Mouse (Mus musculus) C3H10T1/2 (cell line): ENCODE measurements around the gene Hist1h4f. TPM values are rescaled to one million over a fixed set of nuclear protein-coding genes. Genes with fewer than 3 reads are reported as not detected.

ENCODE experiments used
- polyA plus RNA-seq, 2 experiments: library from polyadenylated mRNA; unstranded; fragments of >200 nt; fragmentation: generic; extraction: Trizol; gene quantifications; one replicate each; pipeline ENCODE4 v1.2.1; 2012; ENCODE audit warnings: missing spikeins in 2 of 2

Hist1h4f gene
- 10 to 100 TPM in 1 of 2 experiments, 1 to 10 TPM in 1; 6.4 to 30.1 TPM for polyA plus RNA-seq

GRCm38 (mm10) chr13:23551146-23551834 is at the start of gene Hist1h4f:
TSS of gene Hist1h4f (minus strand) at chr13:23551648.

GRCm38 (mm10) chr13:23581408-23582218 is 30.2 kb upstream of the Hist1h4f start, which contains the start of gene Hist1h4d:
TSS of gene Hist1h4d (plus strand) at chr13:23581598.

GRCm38 (mm10) chr13:23575271-23575851 is 23.9 kb upstream of the Hist1h4f start, which contains the start of gene Hist1h3d:
TSS of gene Hist1h3d (plus strand) at chr13:23575763.

GRCm38 (mm10) chr13:23573898-23574524 is 22.6 kb upstream of the Hist1h4f start, which contains the start of the genes Hist1h2bf and Hist1h2ad:
TSS of gene Hist1h2bf (minus strand) at chr13:23574196.
TSS of gene Hist1h2ad (plus strand) at chr13:23574381.

GRCm38 (mm10) chr13:23571022-23571503 is 19.6 kb upstream of the Hist1h4f start, which contains the start of the genes Hist1h2ae and Hist1h2bg:
TSS of gene Hist1h2ae (minus strand) at chr13:23571220.
TSS of gene Hist1h2bg (plus strand) at chr13:23571396.

GRCm38 (mm10) chr13:23561883-23562659 is 10.6 kb upstream of the Hist1h4f start, which contains the start of gene Hist1h3e:
TSS of gene Hist1h3e (minus strand) at chr13:23562369.

GRCm38 (mm10) chr13:23552962-23553361 is 1.5 kb upstream of the Hist1h4f start, which contains the start of gene Hist1h1d:
TSS of gene Hist1h1d (plus strand) at chr13:23553262.

GRCm38 (mm10) chr13:23543965-23544786 is 7.3 kb downstream of the Hist1h4f start, which contains the start of gene Hist1h3f:
TSS of gene Hist1h3f (plus strand) at chr13:23544052.

GRCm38 (mm10) chr13:23542999-23543607 is 8.3 kb downstream of the Hist1h4f start, which contains the start of gene Hist1h2bh:
TSS of gene Hist1h2bh (minus strand) at chr13:23543392.

DNA sequence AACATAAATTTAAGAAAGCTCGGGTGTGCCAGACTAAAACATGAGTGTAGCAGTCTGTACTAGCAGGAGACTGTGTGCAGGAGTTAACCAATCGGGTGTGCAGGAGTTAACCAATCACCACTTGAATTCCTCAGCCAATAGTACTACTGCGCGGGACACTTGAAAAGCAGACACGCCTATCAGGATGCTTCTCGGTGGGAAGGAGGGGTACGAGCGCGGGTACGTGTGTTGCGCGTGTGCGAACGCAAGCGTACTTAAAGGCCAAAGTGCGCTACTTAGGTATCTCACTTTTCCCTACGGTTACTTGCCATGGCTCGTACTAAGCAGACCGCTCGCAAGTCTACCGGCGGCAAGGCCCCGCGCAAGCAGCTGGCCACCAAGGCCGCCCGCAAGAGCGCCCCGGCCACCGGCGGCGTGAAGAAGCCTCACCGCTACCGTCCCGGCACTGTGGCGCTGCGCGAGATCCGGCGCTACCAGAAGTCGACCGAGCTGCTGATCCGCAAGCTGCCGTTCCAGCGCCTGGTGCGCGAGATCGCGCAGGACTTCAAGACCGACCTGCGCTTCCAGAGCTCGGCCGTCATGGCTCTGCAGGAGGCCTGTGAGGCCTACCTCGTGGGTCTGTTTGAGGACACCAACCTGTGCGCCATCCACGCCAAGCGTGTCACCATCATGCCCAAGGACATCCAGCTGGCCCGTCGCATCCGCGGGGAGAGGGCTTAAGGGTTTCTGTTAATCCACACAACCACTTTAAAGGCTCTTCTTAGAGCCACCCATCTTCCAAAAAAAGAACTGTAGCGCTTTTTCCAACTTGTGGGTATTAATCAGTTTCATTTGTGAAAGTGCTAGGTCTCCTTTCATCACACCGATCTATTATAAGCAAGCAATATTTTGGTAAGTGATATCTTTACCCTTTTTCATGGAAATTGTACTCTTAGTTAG is 16.0 kb downstream of the Hist1h4f start, which contains the start of gene Hist1h3g:
TSS of gene Hist1h3g (plus strand) at position 286 of the 939 bp plus-strand sequence.

DNA sequence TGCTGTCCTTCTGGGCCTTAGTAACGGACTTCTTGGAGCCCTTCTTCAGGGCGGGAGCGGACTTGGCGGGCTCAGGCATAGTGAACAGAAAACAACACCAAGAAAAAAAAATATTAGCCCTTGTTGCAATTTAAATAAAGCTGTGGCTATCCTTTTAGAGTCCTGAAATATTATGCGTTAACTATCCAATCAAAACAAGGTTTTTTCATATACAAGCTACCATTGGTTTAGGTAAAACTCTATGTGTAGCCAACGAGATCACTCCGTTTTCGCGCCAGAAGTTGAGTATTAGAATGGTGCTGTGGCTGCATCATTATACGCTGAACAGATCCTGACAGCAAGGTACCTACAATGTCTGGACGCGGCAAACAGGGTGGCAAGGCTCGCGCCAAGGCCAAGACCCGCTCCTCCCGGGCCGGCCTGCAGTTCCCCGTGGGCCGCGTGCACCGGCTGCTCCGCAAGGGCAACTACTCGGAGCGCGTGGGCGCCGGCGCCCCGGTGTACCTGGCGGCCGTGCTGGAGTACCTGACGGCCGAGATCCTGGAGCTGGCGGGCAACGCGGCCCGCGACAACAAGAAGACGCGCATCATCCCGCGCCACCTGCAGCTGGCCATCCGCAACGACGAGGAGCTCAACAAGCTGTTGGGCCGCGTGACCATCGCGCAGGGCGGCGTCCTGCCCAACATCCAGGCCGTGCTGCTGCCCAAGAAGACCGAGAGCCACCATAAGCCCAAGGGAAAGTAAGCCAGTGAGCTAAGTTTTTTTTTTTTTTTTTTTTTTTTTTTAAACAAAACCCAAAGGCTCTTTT is 17.7 kb downstream of the Hist1h4f start, which contains the start of gene Hist1h2af:
TSS of gene Hist1h2af (plus strand) at position 347 of the 808 bp plus-strand sequence.

DNA sequence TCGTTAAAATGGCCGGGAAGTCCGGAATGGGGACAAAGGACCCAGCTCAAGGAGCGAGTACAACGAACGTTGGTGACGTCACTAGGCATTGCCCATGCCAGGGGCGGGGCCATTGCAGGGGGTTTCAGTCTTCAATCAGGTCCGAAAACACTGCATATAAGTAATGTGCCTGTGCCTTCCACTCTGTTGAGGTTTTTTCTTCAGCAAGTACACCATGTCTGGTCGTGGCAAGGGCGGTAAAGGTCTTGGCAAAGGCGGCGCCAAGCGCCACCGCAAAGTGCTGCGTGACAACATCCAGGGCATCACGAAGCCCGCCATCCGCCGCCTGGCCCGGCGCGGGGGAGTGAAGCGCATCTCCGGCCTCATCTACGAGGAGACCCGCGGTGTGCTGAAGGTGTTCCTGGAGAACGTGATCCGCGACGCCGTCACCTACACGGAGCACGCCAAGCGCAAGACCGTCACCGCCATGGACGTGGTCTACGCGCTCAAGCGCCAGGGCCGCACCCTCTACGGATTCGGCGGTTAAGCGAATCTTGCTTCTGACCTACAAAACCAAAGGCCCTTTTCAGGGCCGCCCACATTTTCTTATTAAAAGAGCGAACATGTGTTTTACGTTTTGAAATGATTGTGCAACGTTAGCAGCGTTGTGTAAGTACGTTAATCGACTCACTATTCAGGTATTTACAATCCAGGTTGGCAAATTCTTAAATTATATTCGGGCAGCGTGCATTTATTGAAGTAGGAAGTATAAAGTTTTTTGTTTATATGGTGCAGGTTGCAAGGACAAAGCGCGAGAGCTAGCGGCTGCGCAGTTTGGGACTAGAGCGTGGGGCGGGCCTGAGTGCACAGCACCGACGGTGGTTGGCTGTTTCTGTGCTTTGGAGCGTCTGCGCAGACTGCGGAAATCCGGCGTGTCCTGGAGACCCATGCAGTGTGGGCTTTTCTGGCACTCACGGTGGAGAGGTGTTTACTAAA is 20.3 kb downstream of the Hist1h4f start, which contains the start of gene Hist1h4h:
TSS of gene Hist1h4h (plus strand) at position 150 of the 975 bp plus-strand sequence.

